Mouse (Mus musculus): ENCODE data around the gene Aak1.

GRCm38 (mm10) chr6:86907191-86907590 lies 57.9 kb downstream of the Aak1 start:
- TF ChIP-seq MAX (IDR thresholded peaks at IDR 0.05; ENCODE audit: low read length) (no peak), SIN3A (IDR thresholded peaks at IDR 0.05; ENCODE audit: low read length) (no peak), POLR2A (IDR thresholded peaks at IDR 0.05; ENCODE audit: low read depth, low read length) (no peak), HCFC1 (IDR thresholded peaks at IDR 0.05; ENCODE audit: low read depth, low read length) (no peak)
